Mouse (Mus musculus): ENCODE data around the gene Prpf40a. TPM values are rescaled to one million over a fixed set of nuclear protein-coding genes. Genes with fewer than 3 reads are reported as not detected.

The Prpf40a gene
- total and polyA plus RNA-seq, 3 experiments: 27.5 to 215 (median 121) TPM

DNA sequence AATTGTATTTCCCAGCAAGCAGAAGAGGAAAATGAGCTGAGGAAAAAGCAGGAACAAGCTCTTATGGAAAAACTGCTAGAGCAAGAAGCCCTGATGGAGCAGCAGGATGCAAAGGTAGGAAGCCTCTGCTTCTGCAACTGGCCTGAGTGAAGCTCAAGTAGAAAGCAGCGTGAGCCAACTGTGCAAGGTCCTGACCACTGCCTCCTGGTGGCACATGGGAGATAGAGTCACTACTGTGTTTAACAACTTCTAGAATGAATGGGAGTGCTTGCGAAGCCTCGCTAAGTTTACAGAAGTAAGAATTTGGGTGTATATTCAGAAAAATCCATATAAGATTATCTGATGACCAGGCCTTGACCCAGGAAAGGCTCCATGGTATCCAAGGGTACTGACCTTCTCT lies 65.1 kb downstream of the Prpf40a start:
- Histone ChIP-seq H3K9me3 (replicated peaks) (no peaks in the 10 kb centered on the region), H3K36me3 (replicated peaks) (no peaks in the 10 kb centered on the region), H3K4me1 (ENCODE audit: insufficient read depth, low read depth, low read length) (no peaks in the 10 kb centered on the region), H3K4me3 (ENCODE audit: low read depth, low read length) (no peak overlapping the region), H3K27me3 (ENCODE audit: insufficient read depth, low read length) (0 out of 2 replicates have a peak, but pooled peaks cover 2% of the 10 kb centered on the region)
- ATAC-seq (ENCODE audit: extremely low read depth, insufficient number of reproducible peaks, low FRiP score, poor library complexity, severe bottlenecking): no peak
- no peak for TF ChIP-seq CTCF (IDR thresholded peaks at IDR 0.05; ENCODE audit: low read depth, low read length)
- no peak for TF ChIP-seq GATA1 (IDR thresholded peaks at IDR 0.05; ENCODE audit: borderline replicate concordance, low read length)
- no peak for TF ChIP-seq TAL1 (conservative IDR thresholded peaks at IDR 0.05; ENCODE audit: low read depth, low read length)
- TF ChIP-seq POLR2AphosphoS5 (IDR thresholded peaks at IDR 0.05; ENCODE audit: insufficient replicate concordance, low read depth, low read length): no peak
- TF ChIP-seq GATA2 (IDR thresholded peaks at IDR 0.05; ENCODE audit: borderline replicate concordance, low read depth, low read length): no peak
- no peak for DNase-seq (ENCODE audit: low spot score)

- no peak for TF ChIP-seq GATA1 (IDR thresholded peaks at IDR 0.05; ENCODE audit: borderline replicate concordance, low read length)
- peak; percentile 44; the same call in 1 of the 2 replicates for TF ChIP-seq CTCF (IDR thresholded peaks at IDR 0.05; ENCODE audit: low read depth, low read length)
- DNase-seq (ENCODE audit: low spot score): no peak
- Histone ChIP-seq H3K27me3 (ENCODE audit: insufficient read depth, low read length) (0 out of 2 replicates have a peak, but pooled peaks cover 2% of the 10 kb centered on the region), H3K9me3 (replicated peaks) (no peaks in the 10 kb centered on the region), H3K4me3 (ENCODE audit: low read depth, low read length) (no peak overlapping the region), H3K4me1 (ENCODE audit: insufficient read depth, low read depth, low read length) (no peaks in the 10 kb centered on the region), H3K36me3 (replicated peaks) (no peaks in the 10 kb centered on the region)
- 0 out of 2 replicates have a peak, but pooled peaks have one; percentile 34 for ATAC-seq (ENCODE audit: extremely low read depth, insufficient number of reproducible peaks, low FRiP score, poor library complexity, severe bottlenecking)
These were observed 69.3 kb downstream of the Prpf40a start for GRCm38 (mm10) chr2:53121797-53122196.

- no peak for ATAC-seq (ENCODE audit: extremely low read depth, insufficient number of reproducible peaks, low FRiP score, poor library complexity, severe bottlenecking)
- DNase-seq (ENCODE audit: low spot score): no peak
- H3K4me3 ChIP-seq (ENCODE audit: low read depth, low read length): no peak overlapping the region
- no peaks in the 10 kb centered on the region for H3K9me3 ChIP-seq (replicated peaks)
- no peaks in the 10 kb centered on the region for H3K36me3 ChIP-seq (replicated peaks)
- TF ChIP-seq GATA2 (IDR thresholded peaks at IDR 0.05; ENCODE audit: borderline replicate concordance, low read depth, low read length) (no peak), TAL1 (conservative IDR thresholded peaks at IDR 0.05; ENCODE audit: low read depth, low read length) (no peak)
- H3K4me1 ChIP-seq (ENCODE audit: insufficient read depth, low read depth, low read length): no peaks in the 10 kb centered on the region
- H3K27me3 ChIP-seq (ENCODE audit: insufficient read depth, low read length): no peaks in the 10 kb centered on the region
These were observed 82.5 kb downstream of the Prpf40a start for GRCm38 (mm10) chr2:53108547-53108946.

- TF ChIP-seq GATA2 (IDR thresholded peaks at IDR 0.05; ENCODE audit: borderline replicate concordance, low read depth, low read length) (no peak), TAL1 (conservative IDR thresholded peaks at IDR 0.05; ENCODE audit: low read depth, low read length) (no peak), CTCF (IDR thresholded peaks at IDR 0.05; ENCODE audit: low read depth, low read length) (no peak), POLR2AphosphoS5 (IDR thresholded peaks at IDR 0.05; ENCODE audit: insufficient replicate concordance, low read depth, low read length) (no peak), GATA1 (IDR thresholded peaks at IDR 0.05; ENCODE audit: borderline replicate concordance, low read length) (no peak)
- Histone ChIP-seq H3K4me3 (ENCODE audit: low read depth, low read length) (no peak overlapping the region), H3K9me3 (replicated peaks) (no peaks in the 10 kb centered on the region), H3K4me1 (ENCODE audit: insufficient read depth, low read depth, low read length) (no peaks in the 10 kb centered on the region), H3K27me3 (ENCODE audit: insufficient read depth, low read length) (no peaks in the 10 kb centered on the region), H3K36me3 (replicated peaks) (no peaks in the 10 kb centered on the region)
- ATAC-seq (ENCODE audit: extremely low read depth, insufficient number of reproducible peaks, low FRiP score, poor library complexity, severe bottlenecking) (no peak), DNase-seq (ENCODE audit: low spot score) (no peak)
These were observed 84.6 kb downstream of the Prpf40a start for GRCm38 (mm10) chr2:53106472-53106871.

DNA sequence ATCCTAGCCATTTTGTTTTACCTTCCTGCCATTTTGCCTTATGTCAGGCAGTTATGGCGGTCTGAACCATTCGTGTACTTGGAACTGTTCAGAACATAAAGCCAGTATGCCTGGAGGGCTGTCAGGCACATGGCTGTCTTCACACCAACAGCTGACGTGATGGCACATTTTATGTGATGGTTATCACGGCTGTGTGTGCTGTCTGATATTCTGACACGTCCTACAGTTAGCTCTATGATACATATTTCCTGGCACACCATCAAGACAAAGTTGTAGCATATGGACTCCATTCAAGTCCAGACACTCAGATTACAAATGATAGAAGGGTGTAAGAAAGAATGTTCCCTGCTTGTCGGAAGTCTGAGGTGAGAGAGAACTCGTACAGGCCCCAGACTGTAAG lies 85.0 kb downstream of the Prpf40a start:
- no peaks in the 10 kb centered on the region for H3K27me3 ChIP-seq (ENCODE audit: insufficient read depth, low read length)
- H3K36me3 ChIP-seq (replicated peaks): no peaks in the 10 kb centered on the region
- ATAC-seq (ENCODE audit: extremely low read depth, insufficient number of reproducible peaks, low FRiP score, poor library complexity, severe bottlenecking): no peak
- H3K4me1 ChIP-seq (ENCODE audit: insufficient read depth, low read depth, low read length): no peaks in the 10 kb centered on the region
- TF ChIP-seq POLR2AphosphoS5 (IDR thresholded peaks at IDR 0.05; ENCODE audit: insufficient replicate concordance, low read depth, low read length) (no peak), CTCF (IDR thresholded peaks at IDR 0.05; ENCODE audit: low read depth, low read length) (no peak), TAL1 (conservative IDR thresholded peaks at IDR 0.05; ENCODE audit: low read depth, low read length) (no peak), GATA1 (IDR thresholded peaks at IDR 0.05; ENCODE audit: borderline replicate concordance, low read length) (no peak), GATA2 (IDR thresholded peaks at IDR 0.05; ENCODE audit: borderline replicate concordance, low read depth, low read length) (no peak)
- no peak for DNase-seq (ENCODE audit: low spot score)
- no peak overlapping the region for H3K4me3 ChIP-seq (ENCODE audit: low read depth, low read length)
- H3K9me3 ChIP-seq (replicated peaks): no peaks in the 10 kb centered on the region

GRCm38 (mm10) chr2:53105408-53105807 lies 85.7 kb downstream of the Prpf40a start:
- ATAC-seq (ENCODE audit: extremely low read depth, insufficient number of reproducible peaks, low FRiP score, poor library complexity, severe bottlenecking) (no peak), DNase-seq (ENCODE audit: low spot score) (no peak)
- TF ChIP-seq CTCF (IDR thresholded peaks at IDR 0.05; ENCODE audit: low read depth, low read length): no peak
- TF ChIP-seq GATA2 (IDR thresholded peaks at IDR 0.05; ENCODE audit: borderline replicate concordance, low read depth, low read length): no peak
- no peak for TF ChIP-seq POLR2AphosphoS5 (IDR thresholded peaks at IDR 0.05; ENCODE audit: insufficient replicate concordance, low read depth, low read length)
- TF ChIP-seq TAL1 (conservative IDR thresholded peaks at IDR 0.05; ENCODE audit: low read depth, low read length): no peak
- no peak for TF ChIP-seq GATA1 (IDR thresholded peaks at IDR 0.05; ENCODE audit: borderline replicate concordance, low read length)
- no peak overlapping the region for H3K4me3 ChIP-seq (ENCODE audit: low read depth, low read length)
- H3K36me3 ChIP-seq (replicated peaks): no peaks in the 10 kb centered on the region
- H3K27me3 ChIP-seq (ENCODE audit: insufficient read depth, low read length): no peaks in the 10 kb centered on the region
- H3K9me3 ChIP-seq (replicated peaks): no peaks in the 10 kb centered on the region
- H3K4me1 ChIP-seq (ENCODE audit: insufficient read depth, low read depth, low read length): no peaks in the 10 kb centered on the region

- Histone ChIP-seq H3K36me3 (replicated peaks) (no peaks in the 10 kb centered on the region), H3K4me1 (ENCODE audit: insufficient read depth, low read depth, low read length) (no peaks in the 10 kb centered on the region), H3K27me3 (ENCODE audit: insufficient read depth, low read length) (no peaks in the 10 kb centered on the region), H3K9me3 (replicated peaks) (no peaks in the 10 kb centered on the region), H3K4me3 (ENCODE audit: low read depth, low read length) (no peak overlapping the region)
- TF ChIP-seq TAL1 (conservative IDR thresholded peaks at IDR 0.05; ENCODE audit: low read depth, low read length): no peak
- TF ChIP-seq GATA2 (IDR thresholded peaks at IDR 0.05; ENCODE audit: borderline replicate concordance, low read depth, low read length): no peak
- no peak for TF ChIP-seq GATA1 (IDR thresholded peaks at IDR 0.05; ENCODE audit: borderline replicate concordance, low read length)
- no peak for TF ChIP-seq CTCF (IDR thresholded peaks at IDR 0.05; ENCODE audit: low read depth, low read length)
- TF ChIP-seq POLR2AphosphoS5 (IDR thresholded peaks at IDR 0.05; ENCODE audit: insufficient replicate concordance, low read depth, low read length): no peak
- ATAC-seq (ENCODE audit: extremely low read depth, insufficient number of reproducible peaks, low FRiP score, poor library complexity, severe bottlenecking) (no peak), DNase-seq (ENCODE audit: low spot score) (no peak)
These were observed 88.2 kb downstream of the Prpf40a start for GRCm38 (mm10) chr2:53102901-53103300.
